Mouse (Mus musculus): ENCODE data around the gene Eif6.
"Not testable (repeated sequence)": the region's sequence is repeated elsewhere in the genome, so short reads cannot be mapped to it uniquely, and the experiment has no call there.

Gene Eif6

DNA sequence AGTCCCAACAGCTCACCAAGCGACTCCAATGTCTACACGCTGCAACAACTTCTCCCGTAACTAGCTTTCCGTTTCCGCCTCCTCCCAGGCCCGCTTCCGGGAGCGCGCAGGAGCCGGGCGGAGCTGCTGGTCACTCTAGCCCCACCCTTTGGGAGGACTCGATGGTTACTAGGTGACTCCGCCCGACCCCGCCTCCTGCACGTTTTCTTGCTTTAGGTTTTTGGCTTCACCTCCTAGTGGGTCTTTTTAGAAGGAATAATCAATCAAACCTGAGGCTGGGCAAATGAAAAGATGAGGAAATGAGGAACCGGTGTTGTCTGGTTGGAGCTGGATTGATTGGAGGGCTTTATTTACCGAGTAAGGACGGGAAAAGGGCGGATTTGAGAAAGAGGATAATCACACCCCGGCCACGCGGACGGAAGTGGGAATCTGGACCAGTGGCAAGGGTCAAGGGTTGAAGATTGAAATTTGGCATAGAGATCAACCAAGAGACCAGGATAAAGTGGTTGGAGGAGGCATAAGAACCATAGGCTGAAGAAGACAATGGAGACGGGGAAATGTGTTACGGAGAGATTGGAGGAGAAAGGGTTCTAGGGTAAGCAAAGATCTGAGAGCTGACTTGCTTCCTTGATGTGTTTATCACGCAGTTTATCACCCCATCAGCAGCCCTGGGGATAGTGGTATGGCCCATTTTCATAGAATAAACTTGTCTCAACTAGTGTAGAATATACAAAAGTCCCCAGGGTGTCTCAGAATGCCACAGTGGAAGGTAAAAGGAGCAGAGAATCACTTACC lies at the start of gene Eif6:
TSS of gene Eif6 (minus strand) at position 296 of the 795 bp plus-strand sequence.
- DNase-seq (ENCODE audit: low spot score), result peak; percentile 90

DNA sequence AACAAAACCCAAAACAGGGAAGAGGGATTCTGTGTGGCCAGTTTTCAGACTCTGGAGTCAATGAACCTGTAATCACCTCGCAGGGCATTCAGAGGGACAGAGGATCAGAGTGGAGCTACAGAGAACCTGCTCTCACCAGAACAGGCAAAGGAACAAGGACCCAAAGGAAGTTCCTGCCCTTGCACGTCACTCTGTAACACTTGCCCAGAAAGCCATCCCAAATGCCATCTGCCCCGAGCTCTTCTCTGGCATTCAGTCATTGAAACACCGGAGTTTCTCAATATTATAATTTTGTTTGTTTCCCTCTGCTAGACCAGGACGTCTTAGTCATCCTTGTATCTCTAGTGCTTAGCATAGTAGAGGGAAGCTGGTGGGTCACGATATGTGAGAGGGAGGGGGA lies 46.9 kb upstream of the Eif6 start:
- DNase-seq (ENCODE audit: low spot score), result peak; percentile 74

DNA sequence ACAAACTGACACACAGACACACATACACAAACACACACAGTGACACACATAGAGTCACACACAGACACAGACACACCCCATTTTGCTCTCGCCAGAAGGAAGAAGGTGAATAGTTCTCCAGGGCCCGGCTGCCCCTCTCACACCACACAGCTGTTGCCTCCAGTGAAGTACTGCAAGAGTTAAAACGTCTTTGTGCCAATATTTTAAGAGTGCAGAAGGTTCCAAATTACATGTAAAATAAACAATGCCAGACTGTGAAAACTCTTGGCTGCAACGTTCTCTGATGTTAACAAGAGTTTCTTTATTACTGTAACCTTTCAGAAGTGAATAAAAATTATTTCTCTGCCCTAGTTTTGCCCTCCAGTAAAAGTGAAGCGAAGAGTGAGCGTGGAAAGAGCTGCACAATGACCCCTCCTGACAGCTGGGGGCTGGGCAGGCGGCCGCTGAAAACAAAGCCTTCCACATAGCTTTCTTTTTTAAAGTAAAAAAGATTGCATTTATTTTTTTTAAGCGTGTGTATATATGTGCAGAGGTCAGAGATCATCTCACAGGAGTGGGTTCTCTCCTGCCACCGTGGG lies 46.3 kb upstream of the Eif6 start:
- peak; percentile 50 for DNase-seq (ENCODE audit: low spot score)

DNA sequence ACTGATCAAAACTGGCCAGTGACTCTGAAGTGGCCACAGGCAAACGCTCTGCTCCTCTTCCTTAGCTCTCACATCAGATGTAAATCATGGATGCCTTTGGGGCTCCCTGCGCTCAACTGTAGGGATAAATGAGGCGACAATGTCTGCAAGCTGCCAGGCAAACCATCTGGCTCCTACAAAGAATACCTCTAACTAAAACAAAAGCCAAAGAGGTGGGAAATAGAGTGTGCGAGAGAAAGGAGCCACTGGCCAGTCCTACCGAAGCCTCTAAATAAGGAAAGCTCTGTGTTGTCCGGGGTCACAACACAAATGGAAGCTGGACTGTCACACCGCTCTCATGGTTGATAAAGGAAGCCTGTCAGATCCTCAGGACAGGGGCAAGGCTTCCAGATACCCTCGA lies 45.8 kb upstream of the Eif6 start:
- no peak for DNase-seq (ENCODE audit: low spot score)

DNA sequence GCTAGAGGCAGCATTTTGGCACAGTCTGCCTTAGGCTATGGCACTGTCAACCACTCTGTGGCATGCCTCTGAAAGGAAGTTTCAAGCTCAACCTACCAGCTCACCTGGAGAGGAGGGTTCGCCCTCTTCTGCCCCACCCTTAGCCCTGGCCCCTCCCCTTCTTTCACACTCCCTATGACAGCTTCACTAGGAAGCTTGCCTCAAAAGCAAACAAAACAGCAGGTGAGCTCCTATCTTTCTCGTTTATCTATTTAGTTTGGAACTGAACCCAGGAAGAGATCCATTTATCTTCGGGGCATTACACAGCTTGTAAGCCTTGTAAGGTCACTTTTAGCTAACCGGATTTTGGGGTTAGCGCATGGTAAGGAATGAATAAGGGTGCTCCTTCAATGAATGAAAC lies 43.0 kb upstream of the Eif6 start:
- no peak for DNase-seq (ENCODE audit: low spot score)

DNA sequence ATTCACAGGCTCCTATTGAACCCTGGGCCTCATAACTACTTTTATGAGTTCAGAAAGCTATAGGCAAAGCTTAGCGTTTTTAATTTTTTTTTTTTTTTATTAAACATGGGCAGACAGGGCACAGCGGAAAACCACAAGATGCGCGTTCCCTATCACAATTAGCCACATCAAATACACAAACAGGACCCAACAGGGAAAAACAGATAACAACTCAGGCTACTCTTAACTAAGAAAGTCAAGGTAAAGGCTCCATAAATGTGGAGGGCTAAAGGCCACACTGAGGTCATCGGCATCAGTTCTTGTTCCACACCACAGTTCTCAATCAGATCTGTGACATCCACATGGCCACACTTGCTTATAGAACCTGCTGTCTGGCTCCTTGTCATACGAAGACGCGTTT lies 41.6 kb upstream of the Eif6 start:
- DNase-seq (ENCODE audit: low spot score), result no peak

DNA sequence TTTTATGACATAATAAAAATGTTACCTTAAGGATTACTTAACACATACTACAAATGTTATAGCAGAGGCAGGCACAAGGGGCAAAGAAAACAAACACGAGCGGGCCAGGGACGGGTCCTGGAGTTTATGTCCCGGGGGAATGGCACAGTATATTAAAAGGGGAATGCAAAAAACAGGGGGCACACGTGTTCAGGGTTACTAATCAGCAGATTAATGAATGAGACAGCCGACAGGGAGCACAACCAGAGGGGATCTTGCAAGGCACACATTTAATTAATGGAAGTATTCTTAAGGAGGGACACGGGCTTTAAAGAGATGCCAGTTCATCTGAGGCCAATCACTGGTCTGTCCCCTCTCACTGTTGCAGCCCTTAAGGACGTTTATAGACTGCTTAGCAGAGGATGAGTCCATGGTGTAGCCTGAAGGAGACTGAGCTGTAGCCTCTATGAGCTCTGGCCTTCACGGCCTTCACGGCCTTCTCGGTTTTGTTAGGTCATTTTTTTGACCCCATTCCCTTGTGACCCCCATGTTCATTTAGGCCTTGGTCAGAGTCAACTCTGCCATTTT lies 36.7 kb upstream of the Eif6 start:
- DNase-seq (ENCODE audit: low spot score), result no peak

DNA sequence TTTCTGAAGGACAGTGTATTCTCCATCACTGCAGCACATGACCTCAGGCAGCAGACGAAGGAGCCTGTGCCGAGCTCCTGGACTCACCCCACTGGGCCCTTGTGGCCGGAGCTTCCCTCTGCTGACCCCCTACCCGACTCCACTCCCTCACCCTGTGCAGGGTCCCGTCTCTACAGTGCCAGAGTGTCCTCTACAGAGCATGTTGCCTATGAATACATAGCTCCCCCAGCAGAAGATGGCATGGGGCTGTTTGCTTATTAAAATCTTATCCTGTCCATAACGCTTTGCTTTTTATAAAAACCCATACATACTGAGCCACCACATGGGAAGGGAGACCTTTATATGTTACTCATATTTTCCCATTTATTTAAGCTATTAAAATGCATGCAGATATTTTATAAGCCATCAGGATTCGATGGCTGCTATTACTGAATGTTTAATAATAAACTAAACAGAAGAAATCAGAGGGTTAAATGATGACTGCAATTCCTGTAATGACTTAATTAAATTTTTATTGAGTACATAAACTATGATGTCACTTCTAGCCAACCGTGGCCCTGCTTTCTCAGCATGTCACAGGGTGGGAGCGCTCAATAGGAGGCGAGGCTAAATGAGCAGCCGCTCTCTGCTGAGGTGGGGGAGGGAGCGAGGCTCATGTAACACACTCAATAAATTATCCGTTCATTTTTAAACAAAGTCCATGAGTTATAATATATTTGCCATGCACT lies 36.0 kb upstream of the Eif6 start:
- no peak for DNase-seq (ENCODE audit: low spot score)

DNA sequence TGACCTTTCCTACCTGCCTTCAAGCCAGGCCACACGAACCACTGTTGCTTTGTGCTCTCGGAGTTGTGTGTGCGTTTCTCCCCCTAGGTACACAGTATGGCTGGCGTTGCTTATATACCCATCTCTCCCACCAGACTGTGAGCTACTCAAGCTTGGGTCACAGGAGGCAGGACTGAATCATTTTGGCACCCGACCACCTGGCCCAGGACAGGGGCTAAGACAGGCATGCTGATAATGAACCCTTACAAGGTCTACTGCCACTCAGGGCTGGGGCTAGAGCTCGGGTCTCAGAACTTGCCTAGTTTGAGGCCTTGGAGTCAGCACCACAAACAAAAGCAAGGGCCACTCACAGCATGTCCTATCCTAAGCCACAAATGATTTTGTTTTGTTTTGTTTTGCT lies 34.9 kb upstream of the Eif6 start:
- DNase-seq (ENCODE audit: low spot score), result no peak

DNA sequence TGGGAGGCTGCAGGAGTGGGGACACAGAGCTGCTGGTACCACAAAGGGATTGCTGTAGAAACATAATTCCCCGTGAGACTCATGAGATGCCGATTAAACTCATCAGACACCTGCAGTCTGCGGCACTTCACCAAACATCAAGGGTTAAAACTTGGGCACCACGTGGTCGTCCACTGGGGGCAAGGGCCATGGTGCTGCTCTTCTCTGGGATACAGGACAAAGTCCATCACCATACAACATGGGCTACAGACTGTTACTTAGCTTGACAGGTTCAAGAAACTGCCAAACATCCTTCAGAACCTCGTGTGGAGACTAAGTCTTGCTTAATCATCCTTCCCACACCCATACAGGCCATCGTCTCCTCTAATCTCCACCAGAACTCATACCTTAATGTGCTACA lies 33.4 kb upstream of the Eif6 start:
- no peak for DNase-seq (ENCODE audit: low spot score)

DNA sequence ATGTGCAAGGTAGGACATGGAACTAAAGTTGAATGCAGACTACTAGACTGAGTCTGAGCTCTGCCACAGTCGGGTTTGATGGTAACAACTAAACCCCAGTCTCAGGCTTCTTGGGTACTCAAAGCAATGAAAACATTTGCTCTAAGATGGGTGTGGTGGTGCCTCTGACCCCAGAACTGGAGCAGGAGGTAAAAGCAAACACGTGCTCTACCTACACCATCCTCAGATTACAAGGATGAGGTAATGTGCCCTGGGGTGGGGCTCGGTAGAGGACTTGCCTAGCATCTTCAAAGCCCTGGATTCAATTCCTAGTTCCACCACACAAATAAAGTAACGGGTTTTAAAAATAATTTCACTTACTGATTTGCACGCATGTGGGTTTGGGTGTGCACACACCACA lies 25.8 kb upstream of the Eif6 start:
- DNase-seq (ENCODE audit: low spot score), result no peak

DNA sequence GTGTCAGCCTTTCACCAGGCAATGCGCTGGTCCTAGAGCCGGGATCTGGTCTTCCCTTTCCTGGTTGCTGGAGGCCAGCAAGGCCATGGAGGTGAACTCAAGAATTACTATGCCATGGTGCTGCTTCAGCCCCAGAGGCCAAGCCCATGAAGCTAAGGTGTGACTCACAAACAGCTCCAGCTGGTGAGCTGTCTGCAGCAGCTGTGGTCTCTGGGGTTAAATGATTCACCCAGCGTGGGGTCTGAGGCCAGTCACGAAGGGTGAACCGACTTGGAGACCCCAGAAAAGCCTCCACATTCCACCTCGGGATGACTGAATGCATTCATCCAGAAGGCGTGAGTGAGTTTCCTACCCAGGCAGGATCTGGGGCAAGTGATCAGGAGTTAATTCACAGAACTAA lies 23.4 kb upstream of the Eif6 start:
- no peak for DNase-seq (ENCODE audit: low spot score)

DNA sequence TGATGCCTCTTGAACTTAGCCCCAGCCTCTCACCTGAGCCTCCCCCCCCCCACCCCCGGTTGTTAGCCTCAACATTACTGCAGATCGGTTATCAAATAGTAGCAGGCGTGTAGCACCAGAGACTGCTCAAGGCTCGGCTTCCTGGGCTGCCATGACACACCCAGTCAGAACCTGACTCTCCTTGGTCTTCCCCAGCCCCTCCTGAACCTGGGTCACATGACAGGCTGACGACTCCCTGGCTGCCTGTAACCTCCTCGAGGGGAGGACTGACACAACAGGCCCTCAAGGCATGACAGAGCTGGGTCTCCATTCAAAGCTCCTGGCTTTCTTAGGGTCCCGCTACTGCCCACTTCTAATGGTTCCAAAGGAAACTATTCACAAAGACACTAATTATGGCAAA lies 22.7 kb upstream of the Eif6 start:
- no peak for DNase-seq (ENCODE audit: low spot score)

DNA sequence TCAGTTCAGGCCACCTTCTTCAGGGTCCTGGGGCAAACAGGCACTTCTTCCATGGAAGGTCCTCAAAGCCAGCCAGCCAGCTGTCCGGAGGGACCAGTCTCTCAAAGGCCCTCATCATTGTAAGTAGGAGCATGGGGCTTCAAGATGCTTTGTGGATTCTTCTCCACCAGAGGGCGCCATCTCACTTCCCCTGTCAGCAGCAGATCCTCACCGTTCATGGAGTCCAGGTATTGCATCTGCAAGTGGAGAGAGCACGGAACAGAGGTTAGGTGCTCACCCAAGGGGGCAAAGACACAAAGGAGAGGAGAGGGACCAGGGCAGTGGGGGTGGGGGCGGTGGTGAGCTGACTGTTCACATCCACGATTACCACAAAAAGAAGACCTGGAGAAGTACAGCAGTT lies 21.6 kb upstream of the Eif6 start:
- DNase-seq (ENCODE audit: low spot score), result peak; percentile 87

DNA sequence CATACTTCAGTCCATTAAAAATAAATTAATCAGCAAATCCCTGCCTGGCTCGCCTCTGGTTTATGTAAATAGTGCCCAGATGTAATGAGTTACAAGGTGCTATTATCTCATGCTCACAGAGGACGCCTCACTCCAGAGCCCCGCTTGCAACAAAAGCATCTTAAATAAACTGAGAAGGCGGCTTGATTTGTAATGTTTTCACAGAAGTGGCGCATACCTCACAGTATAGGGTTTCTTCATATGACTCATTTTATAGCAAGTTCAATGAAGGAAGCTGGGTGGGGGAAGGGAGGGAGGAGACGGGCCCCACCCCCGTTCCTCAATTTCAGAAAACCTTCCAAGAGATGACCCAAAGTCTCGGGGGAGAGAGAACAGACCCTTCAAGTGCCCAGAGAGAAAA lies 20.2 kb upstream of the Eif6 start:
- DNase-seq (ENCODE audit: low spot score), result no peak

DNA sequence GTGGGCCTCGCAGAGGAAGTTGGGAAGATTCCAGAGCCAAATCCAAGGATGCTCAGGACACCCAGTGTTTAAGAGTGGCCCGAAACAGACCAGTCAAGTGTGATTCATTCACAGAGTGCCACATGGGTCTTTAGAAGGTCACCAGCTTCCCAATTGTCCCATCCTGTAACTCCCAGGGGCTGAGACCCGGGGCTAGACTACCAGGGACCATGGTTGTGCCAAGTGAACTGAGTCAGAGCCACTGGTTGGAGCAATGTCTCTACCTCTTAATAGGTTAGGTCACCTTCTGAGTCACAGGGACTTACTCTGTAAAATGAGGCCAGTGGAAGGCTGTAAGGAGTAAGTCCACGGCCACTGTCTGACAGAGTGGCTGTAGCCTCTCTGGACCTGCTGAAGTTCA lies 12.2 kb upstream of the Eif6 start:
- no peak for DNase-seq (ENCODE audit: low spot score)

DNA sequence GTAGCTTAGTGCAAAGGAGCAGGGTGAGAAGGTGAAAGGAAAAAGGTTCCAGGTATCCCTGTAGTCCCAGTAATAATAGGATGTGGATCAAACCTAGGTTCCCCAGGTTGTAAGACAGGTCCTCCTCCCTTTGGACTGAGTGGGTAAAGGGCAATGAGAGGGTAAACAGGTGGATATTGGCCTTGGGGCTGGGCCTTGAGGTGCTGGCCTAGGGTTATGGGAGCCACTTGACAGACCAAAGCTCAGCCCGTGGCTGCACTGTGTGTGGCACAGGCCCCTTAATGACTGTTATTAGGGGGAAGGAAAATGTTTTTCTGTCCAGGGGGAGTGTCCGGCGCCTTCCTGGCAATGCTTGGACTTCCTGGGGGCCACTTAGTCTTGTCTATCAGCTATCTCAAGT lies 11.2 kb upstream of the Eif6 start:
- no peak for DNase-seq (ENCODE audit: low spot score)

DNA sequence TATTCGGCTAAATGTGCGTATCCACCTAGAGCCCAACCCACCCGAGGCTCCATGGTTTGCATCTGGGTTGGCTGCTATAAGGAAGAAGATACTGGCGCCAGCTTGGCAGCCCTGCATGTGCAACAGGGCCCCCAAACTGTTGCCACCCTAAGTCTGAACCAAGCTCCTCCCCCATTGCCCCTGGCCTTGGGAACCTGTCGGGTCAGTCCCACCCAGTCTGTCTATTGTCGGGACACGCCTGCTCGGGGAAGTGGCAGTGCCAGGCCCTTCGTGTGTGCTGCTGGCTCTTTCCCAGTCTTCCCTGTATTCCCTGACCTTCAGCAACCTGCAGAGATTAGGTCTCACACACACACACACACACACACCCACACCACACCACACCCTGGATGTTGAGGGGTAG lies 8.0 kb upstream of the Eif6 start, which contains the start of gene Fam83c:
TSS of gene Fam83c (minus strand) at position 123 of the 400 bp plus-strand sequence.
- no peak for DNase-seq (ENCODE audit: low spot score)

DNA sequence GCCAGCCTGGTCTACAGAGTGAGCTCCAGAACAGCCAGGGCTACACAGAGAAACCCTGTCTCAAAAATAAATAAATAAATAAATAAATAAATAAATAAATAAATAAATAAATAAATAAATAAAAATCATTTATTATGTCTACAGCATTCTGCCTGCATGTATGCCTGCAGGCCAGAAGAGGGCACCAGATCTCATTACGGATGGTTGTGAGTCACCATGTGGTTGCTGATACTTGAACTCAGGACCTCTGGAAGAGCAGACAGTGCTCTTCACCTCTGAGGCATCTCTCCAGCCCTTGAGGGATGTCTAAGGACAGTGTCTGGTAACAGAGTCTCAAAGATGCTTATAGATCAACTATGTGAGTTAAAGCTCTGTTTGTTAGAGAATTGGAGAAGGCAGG lies 5.4 kb upstream of the Eif6 start:
- not testable (repeated sequence) for DNase-seq (ENCODE audit: low spot score)

DNA sequence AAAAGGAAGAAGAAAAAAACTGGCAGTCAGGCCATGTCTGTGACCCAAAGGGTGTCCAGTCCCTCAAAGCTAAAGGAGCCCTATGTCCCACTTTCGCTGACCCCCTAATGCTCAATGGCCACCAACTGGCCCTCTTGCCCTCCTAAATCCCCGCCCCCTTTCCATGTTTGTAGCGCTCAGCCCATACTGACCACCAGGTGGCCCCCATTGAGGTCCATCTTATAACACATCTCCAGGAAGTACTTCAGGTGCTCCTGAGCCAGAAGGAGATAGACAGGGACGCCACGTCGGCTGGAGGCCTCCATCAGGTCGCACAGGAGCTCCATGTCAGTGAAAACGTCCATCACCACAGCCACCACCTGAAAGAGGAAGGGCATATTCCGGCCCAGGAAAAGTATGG lies 4.6 kb upstream of the Eif6 start:
- no peak for DNase-seq (ENCODE audit: low spot score)

DNA sequence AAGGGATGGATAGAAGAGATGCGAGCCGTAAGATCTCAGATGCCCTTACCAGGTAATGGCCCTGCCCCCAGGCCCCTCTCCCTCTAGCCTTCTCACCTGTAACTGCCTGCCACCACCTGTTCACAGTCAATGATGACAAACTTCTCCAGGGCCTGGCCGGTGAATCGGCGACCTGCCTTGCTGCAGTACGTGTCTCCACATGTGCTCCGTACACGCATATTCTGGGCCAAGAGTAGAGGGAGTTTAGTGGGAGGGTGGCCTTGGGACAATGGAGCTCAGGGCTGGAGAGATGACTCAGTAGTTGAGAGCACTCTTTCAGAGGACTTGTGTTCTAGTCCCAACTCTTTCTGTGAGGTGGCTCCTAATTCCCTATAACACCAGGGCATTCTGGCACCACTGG lies 4.1 kb upstream of the Eif6 start:
- no peak for DNase-seq (ENCODE audit: low spot score)

DNA sequence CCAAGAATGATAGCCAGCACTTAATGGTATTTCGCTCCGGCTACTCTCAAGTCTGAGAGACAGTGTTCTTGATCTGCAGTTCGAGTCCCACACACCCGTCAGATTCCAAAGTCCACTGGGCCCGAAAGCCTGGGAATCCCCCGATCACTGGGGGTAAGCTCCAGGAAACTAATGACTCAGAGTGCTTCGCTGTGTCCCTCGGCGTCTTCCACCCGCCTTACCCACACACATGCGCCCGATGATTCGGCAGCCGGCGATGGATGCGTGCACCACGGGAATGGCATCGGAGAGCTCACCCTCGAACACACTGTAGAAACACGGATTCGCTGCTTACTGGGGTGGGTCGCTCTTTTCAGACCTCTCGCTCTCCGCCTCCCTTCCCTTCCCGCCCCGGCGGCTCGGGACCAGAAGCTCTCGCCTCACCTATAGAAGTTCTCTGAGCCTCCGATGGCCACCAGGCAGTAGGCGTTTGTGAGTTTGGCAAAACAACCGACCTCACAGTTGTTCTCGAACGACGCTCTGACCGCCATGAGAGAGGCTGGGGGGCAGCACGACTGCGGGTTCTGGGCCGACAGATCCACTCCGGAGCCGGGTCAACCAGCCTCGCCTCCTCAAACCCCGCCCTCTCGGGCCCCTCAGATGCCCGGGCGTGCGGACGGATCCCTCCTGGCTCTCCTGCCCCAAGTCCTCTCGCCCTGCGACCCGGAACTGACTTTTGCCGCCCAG lies 658 bp downstream of the Eif6 start:
- DNase-seq (ENCODE audit: low spot score), result peak; percentile 21

All from adipocyte (in vitro differentiated cells).